8 mouse cellular contexts compared by ENCODE assay signal in genomic region chr17:15536457-15536904, GRCm38 (mm10). TPM values are rescaled to one million over a fixed set of nuclear protein-coding genes. Genes with fewer than 3 reads are reported as not detected.
DNase-seq lines count a peak whose midpoint lies in the region; ATAC-seq and TF ChIP-seq lines count a peak whose summit lies in the region.

No protein-coding gene starts in this region.

- H3K27me3 ChIP-seq in heart, embryonic 11.5 days (ENCODE audit: control insufficient read depth, insufficient read depth, low read length): peaks cover 15% of the 10 kb centered on the region
- peaks cover 14% of the 10 kb centered on the region for H3K27me3 ChIP-seq in heart, embryonic 15.5 days
- peaks cover 22% of the 10 kb centered on the region for H3K27me3 ChIP-seq in limb, embryonic 14.5 days (ENCODE audit: control insufficient read depth, insufficient read depth, low read length)
- H3K27me3 ChIP-seq in neural tube, embryonic 12.5 days (replicated peaks): peaks cover 16% of the 10 kb centered on the region

- H3K4me3 ChIP-seq in heart, embryonic 11.5 days (ENCODE audit: low read depth, low read length): peak overlapping the region; percentile 57
- peak overlapping the region; percentile 27 for H3K4me3 ChIP-seq in bone marrow, adult 2 months (replicated peaks; ENCODE audit: control insufficient read depth, low read depth, low read length)
- H3K4me3 ChIP-seq in heart, embryonic 15.5 days: peak overlapping the region; percentile 54
- peak overlapping the region; percentile 49 for H3K4me3 ChIP-seq in limb, embryonic 14.5 days (replicated peaks; ENCODE audit: low read length)
- peak overlapping the region; percentile 45 for H3K4me3 ChIP-seq in neural tube, embryonic 12.5 days

- H3K9ac ChIP-seq in heart, embryonic 11.5 days (ENCODE audit: low read depth, low read length): peak overlapping the region; percentile 49
- H3K9ac ChIP-seq in heart, embryonic 15.5 days: peak overlapping the region; percentile 49
- H3K9ac ChIP-seq in limb, embryonic 14.5 days (ENCODE audit: low read depth, low read length, severe bottlenecking): peak overlapping the region; percentile 53
- H3K9ac ChIP-seq in neural tube, embryonic 12.5 days: peak overlapping the region; percentile 63

- no peak overlapping the region for H3K27ac ChIP-seq in heart, embryonic 11.5 days (ENCODE audit: low read depth, low read length)
- no peak overlapping the region for H3K27ac ChIP-seq in bone marrow, adult 2 months (ENCODE audit: control insufficient read depth, insufficient read depth, low read depth, low read length, poor library complexity)
- H3K27ac ChIP-seq in heart, embryonic 15.5 days: no peak overlapping the region
- no peak overlapping the region for H3K27ac ChIP-seq in limb, embryonic 14.5 days (replicated peaks; ENCODE audit: low read depth, low read length)
- H3K27ac ChIP-seq in neural tube, embryonic 12.5 days: no peak overlapping the region

- ATAC-seq in heart, embryonic 11.5 days (replicated peaks; ENCODE audit: insufficient number of reproducible peaks, low FRiP score, low TSS enrichment): no peak
- ATAC-seq in heart, embryonic 15.5 days (replicated peaks; ENCODE audit: insufficient number of reproducible peaks, insufficient read depth, low FRiP score, low read depth): no peak; the same call in 1 of the 2 replicates
- no peak for ATAC-seq in limb, embryonic 14.5 days (ENCODE audit: low FRiP score, low read depth)
- peak; percentile 72 for ATAC-seq in neural tube, embryonic 12.5 days (ENCODE audit: low FRiP score, low read depth)

- TF ChIP-seq CTCF in bone marrow, adult 2 months (IDR thresholded peaks at IDR 0.05; ENCODE audit: control insufficient read depth, insufficient read depth, low read length): no peak

- no peak for DNase-seq in heart, adult 8-10 months (ENCODE audit: low spot score)
- no peak for DNase-seq in limb, embryonic 14.5 days (ENCODE audit: low spot score)
- no peak for DNase-seq in frontal cortex, postnatal 36 days (ENCODE audit: low spot score in 2 of 2)
- DNase-seq in thymus, adult 18-20 months: no peak

- no peaks in the 10 kb centered on the region for H3K9me3 ChIP-seq in heart, embryonic 11.5 days (replicated peaks; ENCODE audit: control insufficient read depth, low read length)
- no peaks in the 10 kb centered on the region for H3K9me3 ChIP-seq in heart, embryonic 15.5 days (replicated peaks)
- no peaks in the 10 kb centered on the region for H3K9me3 ChIP-seq in limb, embryonic 14.5 days (ENCODE audit: control insufficient read depth, low read length)
- no peaks in the 10 kb centered on the region for H3K9me3 ChIP-seq in neural tube, embryonic 12.5 days

- H3K4me1 ChIP-seq in heart, embryonic 11.5 days (ENCODE audit: control insufficient read depth, insufficient read depth, low read length): no peaks in the 10 kb centered on the region
- no peaks in the 10 kb centered on the region; the same call in 1 of the 2 replicates for H3K4me1 ChIP-seq in bone marrow, adult 2 months (ENCODE audit: control insufficient read depth, insufficient read depth, low read length)
- H3K4me1 ChIP-seq in heart, embryonic 15.5 days (replicated peaks): peaks cover 8% of the 10 kb centered on the region
- no peaks in the 10 kb centered on the region for H3K4me1 ChIP-seq in limb, embryonic 14.5 days (ENCODE audit: control insufficient read depth, insufficient read depth, low read length)
- H3K4me1 ChIP-seq in neural tube, embryonic 12.5 days: no peaks in the 10 kb centered on the region

- no peak for TF ChIP-seq POLR2A in bone marrow, adult 2 months (IDR thresholded peaks at IDR 0.05; ENCODE audit: borderline replicate concordance, control insufficient read depth, low read depth, low read length)
- no peak for TF ChIP-seq POLR2A in limb, embryonic 14.5 days (IDR thresholded peaks at IDR 0.05; ENCODE audit: borderline replicate concordance, extremely low read depth, insufficient read depth, insufficient read length)

- H3K4me2 ChIP-seq in heart, embryonic 11.5 days: peak overlapping the region; percentile 89
- H3K4me2 ChIP-seq in heart, embryonic 15.5 days: peak overlapping the region; percentile 93
- peak overlapping the region; percentile 79 for H3K4me2 ChIP-seq in limb, embryonic 14.5 days (replicated peaks; ENCODE audit: low read depth, low read length, severe bottlenecking)
- H3K4me2 ChIP-seq in neural tube, embryonic 12.5 days (replicated peaks): peak overlapping the region; percentile 94

- no peaks in the 10 kb centered on the region for H3K36me3 ChIP-seq in heart, embryonic 11.5 days (ENCODE audit: control insufficient read depth, insufficient read depth, low read length)
- no peaks in the 10 kb centered on the region for H3K36me3 ChIP-seq in heart, embryonic 15.5 days
- no peaks in the 10 kb centered on the region for H3K36me3 ChIP-seq in limb, embryonic 14.5 days (ENCODE audit: control insufficient read depth, insufficient read depth, low read length)
- no peaks in the 10 kb centered on the region for H3K36me3 ChIP-seq in neural tube, embryonic 12.5 days

- under 1% methylated on average over 32 of the region's 33 CpGs for WGBS in heart, embryonic 11.5 days (ENCODE audit: insufficient replicate concordance)
- 4% methylated on average over 33 of the region's 33 CpGs for WGBS in bone marrow, adult 2 months
- WGBS in heart, embryonic 15.5 days: 1% methylated on average over 33 of the region's 33 CpGs
- 3% methylated on average over 30 of the region's 33 CpGs for WGBS in limb, embryonic 14.5 days
- under 1% methylated on average over 33 of the region's 33 CpGs for WGBS in neural tube, embryonic 12.5 days

RNA-seq across cellular contexts. Expression of gene Pdcd2, which starts 9.4 kb away (rescaled TPM):
- 30.1 and 33.4 TPM in 2 replicates for polyA plus RNA-seq in heart, embryonic 11.5 days (2014; fragmentation: Nextera tagmentation; extraction: Ambion mirVana)
- 10 to 100 TPM; 16.6 to 19.2 (median 17.4) TPM for total RNA-seq in heart, adult 8-10 months (2022)
- polyA plus RNA-seq in bone marrow, adult 2 months (2011; ENCODE audit: insufficient read depth, insufficient read length, low replicate concordance, missing spikeins): 15.7 and 39.6 TPM in 2 replicates
- 26.0 and 29.7 TPM in 2 replicates for polyA plus RNA-seq in heart, embryonic 15.5 days (2015; fragmentation: Nextera tagmentation; extraction: Ambion mirVana)
- 25.9 and 26.5 TPM in 2 replicates for polyA plus RNA-seq in limb, embryonic 14.5 days (2012; rRNA removed)
- 48.2 and 50.0 TPM in 2 replicates for polyA plus RNA-seq in limb, embryonic 14.5 days (2014; fragmentation: Nextera tagmentation; extraction: Ambion mirVana)
- 66.3 and 70.3 TPM in 2 replicates for polyA plus RNA-seq in neural tube, embryonic 12.5 days (2016; fragmentation: Nextera tagmentation; extraction: Ambion mirVana)

RNA-seq across cellular contexts. Expression of gene Prdm9, which starts 27.7 kb away (rescaled TPM):
- polyA plus RNA-seq in heart, embryonic 11.5 days (2014; fragmentation: Nextera tagmentation; extraction: Ambion mirVana): 1.0 and 1.2 TPM in 2 replicates
- total RNA-seq in heart, adult 8-10 months (2022): 1 to 10 TPM in 3 of 4 experiments, under 1 TPM in 1; 0.95 to 3.1 (median 1.4) TPM
- polyA plus RNA-seq in bone marrow, adult 2 months (2011; ENCODE audit: insufficient read depth, insufficient read length, low replicate concordance, missing spikeins): 2.4 and 5.7 TPM in 2 replicates
- 1.1 and 1.5 TPM in 2 replicates for polyA plus RNA-seq in heart, embryonic 15.5 days (2015; fragmentation: Nextera tagmentation; extraction: Ambion mirVana)
- polyA plus RNA-seq in limb, embryonic 14.5 days (2012; rRNA removed): 2.1 and 2.7 TPM in 2 replicates
- polyA plus RNA-seq in limb, embryonic 14.5 days (2014; fragmentation: Nextera tagmentation; extraction: Ambion mirVana): 0.54 and 1.0 TPM in 2 replicates
- polyA plus RNA-seq in neural tube, embryonic 12.5 days (2016; fragmentation: Nextera tagmentation; extraction: Ambion mirVana): 3.8 and 4.2 TPM in 2 replicates

RNA-seq across cellular contexts. Expression of gene Tbp, which starts 36.8 kb away (rescaled TPM):
- 31.7 and 40.0 TPM in 2 replicates for polyA plus RNA-seq in heart, embryonic 11.5 days (2014; fragmentation: Nextera tagmentation; extraction: Ambion mirVana)
- 10 to 100 TPM in 2 of 4 experiments, 1 to 10 TPM in 2; 8.4 to 11.2 (median 9.4) TPM for total RNA-seq in heart, adult 8-10 months (2022)
- polyA plus RNA-seq in bone marrow, adult 2 months (2011; ENCODE audit: insufficient read depth, insufficient read length, low replicate concordance, missing spikeins): 14.0 and 15.6 TPM in 2 replicates
- 22.7 and 28.1 TPM in 2 replicates for polyA plus RNA-seq in heart, embryonic 15.5 days (2015; fragmentation: Nextera tagmentation; extraction: Ambion mirVana)
- 67.6 and 68.3 TPM in 2 replicates for polyA plus RNA-seq in limb, embryonic 14.5 days (2012; rRNA removed)
- 48.3 and 61.7 TPM in 2 replicates for polyA plus RNA-seq in limb, embryonic 14.5 days (2014; fragmentation: Nextera tagmentation; extraction: Ambion mirVana)
- polyA plus RNA-seq in neural tube, embryonic 12.5 days (2016; fragmentation: Nextera tagmentation; extraction: Ambion mirVana): 56.1 and 60.4 TPM in 2 replicates

RNA-seq across cellular contexts. Expression of gene Psmb1, which starts 36.9 kb away (rescaled TPM):
- polyA plus RNA-seq in heart, embryonic 11.5 days (2014; fragmentation: Nextera tagmentation; extraction: Ambion mirVana): 223 and 233 TPM in 2 replicates
- total RNA-seq in heart, adult 8-10 months (2022): 100 to 1,000 TPM; 115 to 133 (median 121) TPM
- 146 and 240 TPM in 2 replicates for polyA plus RNA-seq in bone marrow, adult 2 months (2011; ENCODE audit: insufficient read depth, insufficient read length, low replicate concordance, missing spikeins)
- polyA plus RNA-seq in heart, embryonic 15.5 days (2015; fragmentation: Nextera tagmentation; extraction: Ambion mirVana): 173 and 179 TPM in 2 replicates
- polyA plus RNA-seq in limb, embryonic 14.5 days (2012; rRNA removed): 146 and 167 TPM in 2 replicates
- 258 and 282 TPM in 2 replicates for polyA plus RNA-seq in limb, embryonic 14.5 days (2014; fragmentation: Nextera tagmentation; extraction: Ambion mirVana)
- 248 and 252 TPM in 2 replicates for polyA plus RNA-seq in neural tube, embryonic 12.5 days (2016; fragmentation: Nextera tagmentation; extraction: Ambion mirVana)
